Mouse (Mus musculus): ENCODE results near the gene Gtf2a1. TPM values are rescaled to one million over a fixed set of nuclear protein-coding genes. Genes with fewer than 3 reads are reported as not detected.
"Not testable (repeated sequence)": the region's sequence is repeated elsewhere in the genome, so short reads cannot be mapped to it uniquely, and the experiment has no call there.

Gtf2a1 gene
- polyA plus RNA-seq, 1 experiment, result 54.9 TPM

DNA sequence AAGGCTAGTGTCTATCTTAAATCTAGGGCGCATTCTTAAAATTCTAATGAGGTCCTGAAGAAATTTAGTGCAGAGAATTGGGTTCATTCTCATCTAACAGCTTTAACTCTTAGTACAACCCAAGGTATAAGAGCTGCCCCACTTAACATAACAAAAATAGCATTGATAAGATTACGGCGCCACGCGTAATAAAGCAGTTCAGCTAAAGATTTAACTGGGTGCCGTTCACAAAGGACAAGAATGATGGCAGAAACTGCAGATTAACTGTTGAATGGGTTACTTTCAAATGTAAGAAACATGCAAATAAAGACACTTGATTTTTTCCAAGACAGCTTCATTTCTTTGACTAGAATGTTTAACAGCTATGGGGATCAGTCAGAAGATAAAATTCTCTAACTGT lies 6.9 kb downstream of the Gtf2a1 start:
- H3K4me1 ChIP-seq (ENCODE audit: control insufficient read depth, insufficient read depth, low read length), result peaks cover 33% of the 10 kb centered on the region
- TF ChIP-seq POLR2A (IDR thresholded peaks at IDR 0.05; ENCODE audit: borderline replicate concordance, low read depth, low read length), result no peak
- no peak for TF ChIP-seq CTCF (IDR thresholded peaks at IDR 0.05; ENCODE audit: low read depth, low read length)
- no peak overlapping the region for H3K4me3 ChIP-seq (ENCODE audit: insufficient read depth, low read length)
- no peak overlapping the region for H3K27ac ChIP-seq (ENCODE audit: insufficient read depth, low read depth, low read length)

- TF ChIP-seq POLR2A (IDR thresholded peaks at IDR 0.05; ENCODE audit: borderline replicate concordance, low read depth, low read length), result no peak
- no peak for TF ChIP-seq CTCF (IDR thresholded peaks at IDR 0.05; ENCODE audit: low read depth, low read length)
- H3K4me3 ChIP-seq (ENCODE audit: insufficient read depth, low read length), result no peak overlapping the region
- H3K27ac ChIP-seq (ENCODE audit: insufficient read depth, low read depth, low read length), result no peak overlapping the region
- peaks cover 33% of the 10 kb centered on the region for H3K4me1 ChIP-seq (ENCODE audit: control insufficient read depth, insufficient read depth, low read length)
These were observed 7.8 kb downstream of the Gtf2a1 start for GRCm38 (mm10) chr12:91582362-91583002.

DNA sequence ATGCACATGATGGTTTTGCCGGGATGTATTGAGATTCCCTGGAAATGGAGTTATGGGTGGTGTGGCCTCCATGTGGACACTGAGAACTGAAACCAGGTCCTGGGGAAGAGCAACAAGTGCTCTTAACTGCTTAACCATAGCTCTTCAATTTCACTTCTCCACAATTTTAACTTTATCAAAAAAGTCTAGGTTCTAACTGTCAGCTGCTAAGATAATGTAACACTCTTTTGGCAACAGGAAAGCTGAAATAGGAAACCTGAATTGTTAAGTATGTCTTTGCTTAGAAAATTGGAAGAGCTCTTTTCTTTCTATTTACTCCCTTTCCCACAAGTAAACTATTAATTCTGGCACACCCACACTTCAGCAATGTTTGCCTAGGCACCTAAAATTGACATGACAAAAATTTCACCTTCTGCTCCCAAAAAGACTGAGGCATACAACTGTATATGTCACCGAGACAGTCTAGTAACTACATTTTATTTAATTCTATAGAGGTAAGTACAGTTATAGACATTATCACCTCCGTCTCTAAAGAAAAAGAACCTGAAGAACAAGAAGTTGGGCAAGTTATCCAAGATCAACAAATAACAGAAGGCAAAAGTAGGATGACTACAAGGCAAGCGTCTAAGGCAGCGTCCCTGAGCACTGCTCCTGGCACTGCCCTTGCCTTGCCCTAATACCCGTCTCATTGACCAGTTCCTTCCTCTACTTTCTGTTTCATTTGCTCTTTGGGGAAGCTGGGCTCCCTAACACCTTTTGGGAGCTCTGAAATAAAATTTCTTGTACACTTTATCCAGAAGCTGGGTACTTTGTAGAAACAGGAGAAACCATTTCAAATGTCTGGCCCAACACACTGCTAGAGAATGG lies 8.8 kb downstream of the Gtf2a1 start:
- Histone ChIP-seq H3K4me1 (ENCODE audit: control insufficient read depth, insufficient read depth, low read length) (peaks cover 31% of the 10 kb centered on the region), H3K27ac (ENCODE audit: insufficient read depth, low read depth, low read length) (no peak overlapping the region), H3K4me3 (ENCODE audit: insufficient read depth, low read length) (no peak overlapping the region)
- TF ChIP-seq POLR2A (IDR thresholded peaks at IDR 0.05; ENCODE audit: borderline replicate concordance, low read depth, low read length) (no peak), CTCF (IDR thresholded peaks at IDR 0.05; ENCODE audit: low read depth, low read length) (no peak)

DNA sequence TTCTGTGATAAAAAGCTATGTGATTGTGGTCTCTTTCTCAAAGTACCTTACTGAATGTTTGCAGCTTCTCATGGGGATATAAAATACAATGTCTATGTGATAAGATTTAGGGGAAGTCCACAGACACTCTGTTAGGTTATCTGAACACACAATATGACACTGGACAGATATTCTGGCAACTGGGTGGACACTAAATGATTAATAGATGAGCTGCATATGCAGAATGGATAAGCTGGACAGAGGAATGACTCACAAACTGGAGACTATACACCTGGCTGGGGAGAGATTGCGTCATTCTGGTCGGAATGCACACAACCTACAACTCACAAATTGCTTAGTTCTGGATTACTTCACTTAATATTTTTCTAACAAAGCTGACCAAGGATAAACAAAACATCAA lies 10.6 kb downstream of the Gtf2a1 start:
- TF ChIP-seq POLR2A (IDR thresholded peaks at IDR 0.05; ENCODE audit: borderline replicate concordance, low read depth, low read length) (no peak), CTCF (IDR thresholded peaks at IDR 0.05; ENCODE audit: low read depth, low read length) (no peak)
- Histone ChIP-seq H3K4me1 (ENCODE audit: control insufficient read depth, insufficient read depth, low read length) (peaks cover 21% of the 10 kb centered on the region), H3K4me3 (ENCODE audit: insufficient read depth, low read length) (no peak overlapping the region), H3K27ac (ENCODE audit: insufficient read depth, low read depth, low read length) (no peak overlapping the region)

DNA sequence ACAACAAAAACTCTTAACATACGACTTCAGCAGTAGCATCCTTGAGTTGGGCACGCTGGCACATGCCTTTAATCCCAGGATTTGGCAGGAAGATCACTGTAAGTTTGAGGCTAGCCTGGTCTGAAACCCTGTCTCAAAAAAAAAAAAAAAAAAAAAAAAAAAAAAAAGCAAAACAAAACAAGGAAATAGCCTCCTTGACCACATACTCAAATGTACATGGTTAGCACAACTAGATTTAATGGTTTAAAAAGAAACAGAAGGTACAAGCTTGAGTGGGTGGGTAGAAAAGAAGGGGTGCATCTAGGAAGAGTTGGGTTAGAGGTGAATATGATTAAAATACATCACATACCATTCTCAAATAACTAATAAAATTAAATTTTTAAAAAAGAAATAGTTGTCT lies 18.6 kb downstream of the Gtf2a1 start:
- H3K4me1 ChIP-seq (ENCODE audit: control insufficient read depth, insufficient read depth, low read length), result no peaks in the 10 kb centered on the region
- no peak overlapping the region for H3K27ac ChIP-seq (ENCODE audit: insufficient read depth, low read depth, low read length)
- no peak overlapping the region for H3K4me3 ChIP-seq (ENCODE audit: insufficient read depth, low read length)
- TF ChIP-seq CTCF (IDR thresholded peaks at IDR 0.05; ENCODE audit: low read depth, low read length) (no peak), POLR2A (IDR thresholded peaks at IDR 0.05; ENCODE audit: borderline replicate concordance, low read depth, low read length) (no peak)

DNA sequence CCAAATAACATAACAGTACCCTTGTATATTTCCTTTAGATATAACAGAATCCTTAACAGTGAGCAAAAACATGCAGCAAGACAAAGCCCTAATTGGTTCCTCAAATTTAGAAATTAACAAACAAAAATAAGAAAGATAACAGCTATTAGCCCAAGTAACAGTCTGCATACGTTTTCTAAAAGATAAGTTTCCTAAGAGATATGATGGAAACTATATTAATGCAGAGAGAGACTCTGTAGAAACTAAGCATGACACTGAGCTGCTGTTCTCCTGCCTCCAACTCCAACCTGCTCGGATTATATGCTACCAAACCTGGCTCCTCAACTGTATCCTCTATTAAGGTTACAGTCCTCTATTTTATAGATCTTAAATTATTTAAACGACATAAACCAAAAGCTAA lies 21.0 kb downstream of the Gtf2a1 start:
- Histone ChIP-seq H3K4me3 (ENCODE audit: insufficient read depth, low read length) (no peak overlapping the region), H3K27ac (ENCODE audit: insufficient read depth, low read depth, low read length) (no peak overlapping the region), H3K4me1 (ENCODE audit: control insufficient read depth, insufficient read depth, low read length) (no peaks in the 10 kb centered on the region)
- TF ChIP-seq POLR2A (IDR thresholded peaks at IDR 0.05; ENCODE audit: borderline replicate concordance, low read depth, low read length) (no peak), CTCF (IDR thresholded peaks at IDR 0.05; ENCODE audit: low read depth, low read length) (no peak)

- Histone ChIP-seq H3K27ac (ENCODE audit: insufficient read depth, low read depth, low read length) (no peak overlapping the region), H3K4me1 (ENCODE audit: control insufficient read depth, insufficient read depth, low read length) (peaks cover 2% of the 10 kb centered on the region; the same call in 1 of the 2 replicates), H3K4me3 (ENCODE audit: insufficient read depth, low read length) (no peak overlapping the region)
- TF ChIP-seq POLR2A (IDR thresholded peaks at IDR 0.05; ENCODE audit: borderline replicate concordance, low read depth, low read length), result no peak
- no peak for TF ChIP-seq CTCF (IDR thresholded peaks at IDR 0.05; ENCODE audit: low read depth, low read length)
These were observed 23.1 kb downstream of the Gtf2a1 start for GRCm38 (mm10) chr12:91567145-91567544.

GRCm38 (mm10) chr12:91558152-91558551 lies 32.1 kb downstream of the Gtf2a1 start:
- H3K4me3 ChIP-seq (ENCODE audit: insufficient read depth, low read length), result not testable (repeated sequence)

GRCm38 (mm10) chr12:91557358-91558005 lies 32.8 kb downstream of the Gtf2a1 start:
- H3K4me1 ChIP-seq (ENCODE audit: control insufficient read depth, insufficient read depth, low read length); H3K27ac ChIP-seq (ENCODE audit: insufficient read depth, low read depth, low read length); H3K4me3 ChIP-seq (ENCODE audit: insufficient read depth, low read length): not testable (repeated sequence)

More at GRCm38 (mm10) chr12:91558152-91558551, 32.1 kb downstream of the Gtf2a1 start:
- H3K4me1 ChIP-seq (ENCODE audit: control insufficient read depth, insufficient read depth, low read length); H3K27ac ChIP-seq (ENCODE audit: insufficient read depth, low read depth, low read length): not testable (repeated sequence)
